Mouse (Mus musculus) layer of hippocampus, adult 8-10 months (tissue): ENCODE measurements around the gene Fgf11. TPM values are rescaled to one million over a fixed set of nuclear protein-coding genes. Genes with fewer than 3 reads are reported as not detected.
A peak's percentile ranks its signal among the peaks of the same experiment; 100 is the strongest.

Experiments
- DNase-seq, 2 experiments: peaks; one replicate each; pipeline ENCODE4 v3.0.0; 2022; ENCODE audit warnings: low spot score in 2 of 2
- total RNA-seq, 4 experiments: library from RNA; stranded (reverse); gene quantifications; 2 replicates each; pipeline ENCODE4 v1.2.4; 2022

The Fgf11 gene
- total RNA-seq, 4 experiments from 2014 or later = 26.1 to 36.5 (median 30.6) TPM

DNA sequence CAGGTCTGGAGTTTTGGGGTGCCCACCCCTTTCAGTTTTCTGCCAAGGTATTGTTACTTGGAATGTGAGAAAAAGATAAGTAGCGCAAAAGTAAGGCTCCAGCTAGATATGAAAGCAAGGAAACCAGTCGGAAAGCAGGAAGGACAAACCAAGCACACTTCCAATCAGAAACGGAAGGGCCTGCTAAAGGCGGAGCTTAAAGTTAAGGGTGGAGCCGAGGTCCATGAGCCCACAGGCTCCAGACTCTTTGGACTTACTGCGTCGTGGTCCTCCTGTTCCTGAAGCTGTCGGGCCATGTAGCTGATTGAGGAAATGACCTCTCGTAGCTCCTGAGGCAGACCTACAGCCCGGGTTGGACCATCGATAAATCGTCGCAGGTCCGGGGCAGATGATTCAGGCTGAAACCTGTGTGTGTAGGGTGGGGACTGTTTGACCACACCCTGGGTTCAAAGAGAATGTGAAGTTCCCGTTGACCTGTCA lies 16.8 kb downstream of the Fgf11 start:
- no peak for DNase-seq

DNA sequence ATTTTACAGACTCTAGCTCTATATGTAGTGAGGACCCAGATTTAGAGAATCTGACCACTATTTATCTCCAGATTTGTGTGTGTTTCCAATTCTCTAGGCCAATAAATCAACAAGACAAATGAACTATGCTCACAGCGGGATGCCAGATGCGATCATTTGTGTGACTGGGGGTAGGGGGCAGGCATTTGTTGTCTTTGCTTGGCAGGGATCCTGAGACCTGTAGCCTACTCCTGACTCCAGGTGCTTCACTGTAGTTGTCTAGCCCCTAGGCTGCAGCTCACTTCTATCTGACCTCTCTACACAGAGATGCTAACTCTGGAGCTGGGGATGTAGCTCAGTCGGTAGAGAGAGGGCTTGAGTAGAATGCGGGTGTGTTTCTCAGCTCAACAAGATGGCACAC lies 19.8 kb downstream of the Fgf11 start:
- DNase-seq = no peak

DNA sequence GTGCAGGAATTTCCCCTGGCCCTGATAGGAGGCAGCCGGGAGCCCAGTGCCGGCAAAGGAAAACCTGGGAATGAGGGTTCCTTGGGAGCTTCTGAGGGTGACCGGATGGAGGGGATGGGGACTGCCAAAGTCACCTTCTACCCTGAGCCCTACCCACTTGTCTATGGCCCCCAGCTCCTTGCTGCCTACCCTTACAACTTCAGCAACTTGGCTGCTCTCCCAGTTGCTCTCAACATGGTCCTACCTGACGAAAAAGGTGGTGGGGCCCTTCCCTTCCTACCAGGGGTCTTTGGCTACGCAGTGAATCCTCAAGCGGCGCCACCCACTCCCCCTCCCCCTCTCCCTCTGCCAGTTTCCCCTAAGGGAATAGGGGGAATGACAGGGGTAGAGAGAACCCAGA lies 22.7 kb downstream of the Fgf11 start:
- DNase-seq = no peak

DNA sequence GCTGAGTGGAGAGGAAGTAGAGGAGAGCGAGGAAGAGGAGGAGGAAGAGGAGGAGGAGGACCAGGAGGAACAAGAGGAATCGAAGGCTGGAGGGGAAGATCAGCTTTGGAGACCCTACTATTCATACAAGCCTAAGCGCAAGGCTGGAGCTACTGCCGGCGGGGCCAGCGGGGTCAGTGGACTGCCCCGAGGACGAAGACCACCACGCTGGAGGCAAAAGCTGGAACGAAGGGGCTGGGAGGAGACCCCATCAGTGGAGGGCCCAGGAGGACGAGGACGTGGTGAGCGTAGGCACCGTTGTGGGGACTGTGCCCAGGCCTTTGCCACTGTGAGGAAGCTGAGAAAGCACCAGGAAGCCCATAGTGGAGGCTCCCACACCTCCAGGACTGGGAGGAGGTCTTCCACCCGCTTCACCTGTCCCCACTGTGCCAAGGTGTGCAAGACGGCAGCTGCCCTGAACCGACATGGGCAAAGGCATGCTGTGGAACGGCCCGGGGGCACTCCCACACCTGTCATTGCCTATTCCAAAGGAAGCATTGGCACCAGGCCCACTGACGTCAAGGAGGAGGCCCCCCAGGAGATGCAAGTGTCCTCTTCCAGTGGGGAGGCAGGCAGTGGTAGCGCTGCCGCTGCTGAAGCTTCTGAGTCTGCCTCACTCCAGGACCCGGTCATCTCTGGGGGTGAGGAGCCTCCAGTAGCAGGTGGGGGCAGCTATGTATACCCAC lies 23.2 kb downstream of the Fgf11 start:
- DNase-seq = no peak

DNA sequence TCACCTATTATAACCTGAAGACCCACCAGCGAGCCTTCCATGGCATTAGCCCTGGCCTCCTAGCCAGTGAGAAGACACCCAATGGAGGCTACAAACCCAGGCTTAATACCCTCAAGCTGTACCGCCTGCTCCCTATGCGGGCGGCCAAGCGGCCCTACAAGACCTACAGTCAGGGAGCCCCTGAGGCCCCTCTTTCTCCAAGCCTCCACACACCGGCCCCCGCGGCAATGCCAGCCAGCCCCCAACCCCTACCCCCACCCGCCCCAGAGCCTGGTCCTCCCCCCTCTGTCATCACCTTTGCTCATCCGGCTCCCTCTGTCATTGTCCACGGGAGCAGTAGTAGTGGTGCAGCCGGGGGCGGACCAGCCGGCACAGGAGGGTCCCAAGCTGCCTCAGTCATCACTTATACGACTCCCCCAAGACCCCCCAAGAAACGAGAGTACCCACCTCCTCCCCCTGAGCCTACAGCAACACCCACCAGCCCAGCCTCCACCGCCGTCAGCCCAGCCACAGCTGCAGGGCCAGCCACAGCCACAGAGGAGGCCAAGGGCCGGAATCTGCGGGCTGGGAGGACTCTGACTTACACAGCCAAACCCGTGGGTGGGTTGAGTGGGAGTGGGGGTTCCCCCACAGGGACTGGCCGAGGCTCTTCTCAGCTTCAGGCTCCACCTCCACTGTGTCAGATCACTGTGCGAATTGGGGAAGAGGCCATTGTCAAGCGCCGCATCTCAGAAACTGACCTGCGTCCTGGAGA lies 24.0 kb downstream of the Fgf11 start:
- no peak for DNase-seq

DNA sequence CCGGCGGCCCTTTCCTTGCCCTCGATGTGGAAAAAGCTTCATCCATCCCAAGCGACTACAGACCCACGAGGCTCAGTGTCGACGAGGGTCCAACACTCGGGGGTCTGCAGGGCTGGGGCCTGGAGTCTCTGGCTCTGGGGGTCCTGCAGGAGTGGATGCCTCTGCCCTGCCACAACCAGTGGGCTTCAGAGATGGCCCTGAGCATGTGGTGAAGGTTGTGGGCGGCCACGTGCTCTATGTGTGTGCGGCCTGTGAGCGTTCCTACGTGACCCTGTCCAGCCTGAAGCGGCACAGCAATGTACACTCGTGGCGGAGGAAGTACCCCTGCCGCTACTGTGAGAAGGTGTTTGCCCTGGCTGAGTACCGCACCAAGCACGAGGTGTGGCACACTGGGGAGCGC lies 25.2 kb downstream of the Fgf11 start:
- no peak for DNase-seq

DNA sequence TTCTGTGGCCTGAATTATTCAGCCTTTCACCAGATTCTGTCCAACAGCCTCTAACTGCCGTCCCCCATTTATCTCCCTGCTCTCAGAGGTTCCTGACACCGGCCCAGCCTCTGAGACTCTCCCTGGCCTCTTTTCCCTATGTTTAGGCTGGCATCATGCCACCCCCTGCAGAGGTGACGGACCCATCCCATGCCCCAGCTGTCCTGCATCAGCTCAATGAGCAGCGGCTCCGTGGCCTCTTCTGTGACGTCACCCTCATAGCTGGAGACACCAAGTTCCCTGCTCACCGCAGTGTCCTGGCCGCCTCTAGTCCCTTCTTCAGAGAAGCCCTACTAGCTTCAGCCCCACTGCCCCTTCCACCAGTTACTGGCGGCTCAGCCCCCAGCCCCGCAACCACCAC lies 25.9 kb downstream of the Fgf11 start:
- DNase-seq = no peak

DNA sequence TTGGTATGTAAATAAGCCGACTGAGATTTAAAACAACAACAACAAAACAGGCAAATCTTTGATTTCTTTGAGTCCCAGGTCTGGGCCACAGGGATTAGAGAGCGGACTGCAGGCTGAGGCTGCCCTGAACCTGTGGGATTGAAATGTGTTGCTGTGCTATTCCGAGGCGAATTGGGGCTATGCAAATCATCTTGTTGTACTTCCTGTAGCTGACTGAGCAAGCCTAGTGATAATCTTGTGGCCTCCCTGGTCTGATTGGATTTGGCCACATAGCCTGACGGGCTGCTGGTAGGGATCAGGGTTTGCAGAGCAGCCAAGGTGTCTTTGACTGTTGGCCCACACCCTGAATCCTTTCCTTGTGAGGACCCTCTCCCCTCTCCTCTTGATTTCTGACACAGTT lies 26.7 kb downstream of the Fgf11 start:
- no peak for DNase-seq

DNA sequence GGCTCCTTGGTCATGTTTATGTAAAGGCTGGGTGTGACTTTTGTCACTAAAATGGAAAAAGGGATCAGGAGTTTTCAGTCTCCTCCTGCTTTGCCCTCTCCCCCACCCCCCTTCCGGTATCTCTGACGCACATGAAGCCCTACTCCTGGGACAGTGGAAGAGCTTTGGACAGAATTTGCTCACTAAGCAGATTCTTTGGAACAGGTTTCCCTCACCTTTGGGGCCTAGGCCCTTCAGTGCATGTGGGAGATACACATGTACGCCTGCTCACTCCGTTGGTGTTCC lies 34.1 kb downstream of the Fgf11 start:
- no peak for DNase-seq

DNA sequence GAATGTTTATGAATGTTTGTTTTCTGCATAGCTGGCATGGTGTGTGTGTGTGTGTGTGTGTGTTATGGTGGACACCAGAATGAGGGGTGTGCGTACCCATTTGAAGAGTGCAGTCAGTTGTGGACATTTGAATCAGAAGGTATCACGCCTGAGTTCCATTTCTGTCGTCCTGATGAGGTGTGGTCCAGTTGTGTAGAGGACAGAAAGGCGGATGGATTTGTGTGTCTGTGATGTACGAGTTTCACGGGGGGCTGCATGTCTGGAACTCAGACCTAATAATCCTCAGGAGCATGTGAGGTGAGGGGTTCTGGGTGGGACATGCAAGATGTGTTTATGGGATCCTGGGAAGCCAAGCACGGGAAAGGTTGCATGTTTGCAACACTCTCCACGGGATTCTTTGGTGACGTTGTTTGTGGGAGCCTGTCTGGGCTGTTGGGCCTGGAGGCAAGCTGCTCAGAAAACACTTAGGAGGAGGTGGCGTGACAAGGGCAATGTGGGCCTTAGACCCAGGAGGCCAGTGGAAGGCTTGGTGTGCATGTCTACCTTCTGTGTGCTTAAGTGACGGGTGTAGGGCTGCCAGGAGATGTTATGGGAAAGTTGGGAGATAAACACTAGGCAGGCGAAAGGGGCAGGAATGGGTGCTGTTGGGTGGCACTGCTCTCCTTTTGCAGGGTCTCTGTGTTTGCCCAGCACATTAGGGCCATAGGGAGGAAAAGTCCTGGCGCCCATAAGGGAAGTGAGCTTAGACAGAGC lies 34.6 kb downstream of the Fgf11 start:
- no peak for DNase-seq

DNA sequence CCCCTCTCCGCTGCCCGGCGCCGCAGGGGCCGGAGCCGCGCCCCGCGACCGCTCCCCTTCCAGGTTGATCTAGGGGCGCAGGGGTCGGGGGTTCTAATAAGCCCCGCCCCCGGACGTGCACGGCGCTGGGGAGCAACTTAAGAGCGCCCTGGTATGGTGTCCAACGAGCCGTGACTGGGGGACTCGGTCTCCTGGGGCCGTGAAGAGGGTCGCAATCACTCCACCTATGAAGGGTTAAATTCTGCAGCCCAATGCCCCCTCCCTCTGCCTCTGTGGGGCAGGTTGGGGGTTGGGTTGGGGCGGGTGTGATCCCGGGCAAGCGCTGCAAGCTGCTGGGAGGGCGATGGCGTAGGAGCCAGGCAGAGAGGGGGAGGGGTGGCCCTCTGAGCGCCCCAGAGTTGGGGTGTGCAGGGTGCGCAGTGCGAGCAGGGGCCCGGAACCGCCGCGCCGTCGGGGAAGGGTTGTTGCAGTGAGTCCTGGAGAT lies 35.5 kb downstream of the Fgf11 start:
- peak in 1 of 2 experiments; percentile 67 for DNase-seq

DNA sequence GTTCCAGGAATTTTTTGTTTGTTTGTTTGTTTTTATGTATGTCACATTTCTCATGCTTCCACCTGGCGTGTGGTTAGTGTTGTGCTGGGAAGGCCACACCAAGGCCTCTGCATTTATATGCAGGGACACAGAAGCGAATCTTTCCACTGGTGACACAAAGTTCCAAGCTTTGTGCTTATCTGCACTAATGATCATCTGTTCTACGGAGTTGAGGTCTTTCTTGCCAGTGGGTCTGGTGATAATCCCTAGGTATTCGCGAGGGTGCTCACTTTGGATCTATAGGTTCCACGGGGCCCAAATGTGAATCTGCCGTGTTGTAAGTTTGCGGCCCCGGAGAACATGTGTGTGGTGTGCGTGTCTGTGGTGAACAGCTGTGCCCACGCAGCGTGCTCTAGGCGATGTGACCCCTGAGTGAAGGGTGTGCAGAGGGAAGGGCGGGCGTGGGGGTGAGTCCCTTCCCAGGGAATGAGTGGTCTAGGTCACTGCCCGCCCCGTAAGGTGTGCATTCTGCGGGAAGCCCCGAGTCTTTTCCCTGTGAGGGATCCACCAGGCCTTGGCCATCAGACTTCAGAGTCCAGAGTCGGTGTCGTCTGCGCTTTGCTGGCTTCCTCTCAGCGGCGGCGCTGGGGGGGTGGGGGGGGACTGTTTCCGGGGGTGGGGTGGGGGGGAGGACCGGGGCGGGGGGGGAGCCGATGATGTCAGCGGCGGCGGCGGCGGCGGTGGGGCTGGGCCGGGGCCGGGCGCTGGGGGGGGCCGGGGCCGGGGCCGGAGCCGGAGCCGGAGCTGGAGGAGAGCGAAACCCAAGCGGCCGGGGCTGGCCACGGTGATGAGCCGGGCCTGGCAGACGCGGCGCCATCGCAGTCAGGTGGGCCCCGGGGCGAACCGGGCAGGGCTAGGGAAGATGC lies 36.2 kb downstream of the Fgf11 start, which contains the start of gene Zbtb4:
TSS of gene Zbtb4 (plus strand) at position 692 of the 905 bp plus-strand sequence.
- no peak for DNase-seq

DNA sequence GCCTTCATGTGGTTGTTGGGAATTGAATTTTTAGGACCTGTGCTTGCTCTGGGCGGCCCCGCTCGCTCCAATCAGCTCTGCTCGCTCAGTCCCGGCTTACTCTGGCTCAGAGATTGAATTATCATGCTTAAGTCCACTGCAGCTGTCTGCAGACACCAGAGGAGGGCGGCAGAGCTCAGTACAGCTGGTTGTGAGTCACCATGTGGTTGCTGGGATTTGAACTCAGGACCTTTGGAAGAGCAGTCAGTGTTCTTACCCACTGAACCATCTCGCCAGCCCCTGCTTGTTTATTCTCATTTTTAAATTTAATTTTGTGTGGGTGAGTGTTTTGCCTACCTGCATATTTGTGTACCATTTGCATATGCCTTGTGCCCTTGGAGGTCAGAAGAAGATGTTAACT lies 38.1 kb downstream of the Fgf11 start:
- no peak for DNase-seq

DNA sequence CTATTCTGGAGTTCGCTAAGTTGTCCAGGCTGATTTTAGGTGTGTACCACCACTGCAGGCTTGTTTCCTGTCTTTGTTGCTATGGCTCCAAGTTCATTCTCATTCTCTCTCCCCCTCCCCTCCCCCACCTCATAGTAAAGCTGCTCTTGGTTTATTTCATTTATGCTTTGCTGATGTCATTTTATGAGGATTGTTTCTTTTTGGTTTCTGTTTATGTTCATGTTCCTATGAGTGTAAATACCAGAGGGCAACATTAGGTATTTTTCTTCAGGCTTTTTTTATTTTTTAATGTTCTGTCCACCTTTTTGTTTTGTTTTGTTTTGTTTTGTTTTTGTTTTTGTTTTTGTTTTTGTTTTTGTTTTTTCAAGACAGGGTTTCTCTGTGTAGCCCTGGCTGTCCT lies 39.8 kb downstream of the Fgf11 start, which contains the start of gene Slc35g3:
TSS of gene Slc35g3 (minus strand) at position 101 of the 400 bp plus-strand sequence.
- DNase-seq = no peak

DNA sequence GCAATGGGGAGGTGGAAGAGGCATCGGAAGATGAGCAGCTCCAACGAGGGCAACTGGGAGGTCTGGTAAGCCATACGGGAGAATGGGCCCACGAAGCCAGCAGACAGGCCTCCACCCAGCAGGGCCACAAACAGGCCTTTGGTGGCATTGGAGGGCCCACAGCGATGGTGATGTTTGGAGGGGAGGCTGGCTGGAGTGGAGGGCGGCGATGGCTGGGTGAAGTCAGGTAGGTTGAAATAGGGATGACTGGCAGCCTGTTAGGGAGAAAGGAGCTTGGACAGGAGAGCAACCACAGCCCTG lies 40.8 kb downstream of the Fgf11 start:
- no peak for DNase-seq

DNA sequence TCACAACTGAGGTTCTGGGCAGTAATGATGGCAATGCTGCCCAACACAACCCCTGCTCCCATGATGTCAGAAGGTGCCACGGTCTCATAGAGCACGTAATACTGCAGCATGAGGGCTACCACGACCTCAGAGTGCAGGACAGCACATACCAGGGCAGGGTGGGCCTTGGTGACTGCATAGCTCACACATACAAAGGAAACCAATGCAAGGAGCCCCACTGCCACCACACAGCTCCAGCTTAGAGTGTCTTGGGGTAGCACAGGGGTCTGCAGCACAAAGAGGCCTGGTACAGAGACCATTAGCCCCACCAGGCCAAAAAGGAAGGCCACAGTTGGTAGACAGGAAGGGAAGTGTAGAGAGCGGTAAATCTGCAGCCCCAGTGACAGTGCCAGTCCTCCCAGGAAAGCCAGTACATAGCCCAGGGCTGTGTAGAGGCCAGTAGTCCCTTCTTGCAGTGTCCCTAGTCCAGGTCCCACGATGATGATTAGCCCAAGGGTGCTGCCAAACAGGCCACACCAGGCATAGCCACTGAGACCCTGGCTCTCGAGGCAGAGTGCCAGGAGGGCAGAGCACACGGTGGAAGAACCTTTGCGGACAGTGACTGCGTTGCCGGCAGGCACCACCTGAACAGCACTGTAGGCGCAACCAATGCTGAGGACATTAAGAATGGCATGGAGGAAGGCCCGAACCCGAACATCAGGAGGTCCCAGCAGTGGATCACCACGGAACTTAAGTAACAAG lies 41.3 kb downstream of the Fgf11 start:
- DNase-seq = no peak

DNA sequence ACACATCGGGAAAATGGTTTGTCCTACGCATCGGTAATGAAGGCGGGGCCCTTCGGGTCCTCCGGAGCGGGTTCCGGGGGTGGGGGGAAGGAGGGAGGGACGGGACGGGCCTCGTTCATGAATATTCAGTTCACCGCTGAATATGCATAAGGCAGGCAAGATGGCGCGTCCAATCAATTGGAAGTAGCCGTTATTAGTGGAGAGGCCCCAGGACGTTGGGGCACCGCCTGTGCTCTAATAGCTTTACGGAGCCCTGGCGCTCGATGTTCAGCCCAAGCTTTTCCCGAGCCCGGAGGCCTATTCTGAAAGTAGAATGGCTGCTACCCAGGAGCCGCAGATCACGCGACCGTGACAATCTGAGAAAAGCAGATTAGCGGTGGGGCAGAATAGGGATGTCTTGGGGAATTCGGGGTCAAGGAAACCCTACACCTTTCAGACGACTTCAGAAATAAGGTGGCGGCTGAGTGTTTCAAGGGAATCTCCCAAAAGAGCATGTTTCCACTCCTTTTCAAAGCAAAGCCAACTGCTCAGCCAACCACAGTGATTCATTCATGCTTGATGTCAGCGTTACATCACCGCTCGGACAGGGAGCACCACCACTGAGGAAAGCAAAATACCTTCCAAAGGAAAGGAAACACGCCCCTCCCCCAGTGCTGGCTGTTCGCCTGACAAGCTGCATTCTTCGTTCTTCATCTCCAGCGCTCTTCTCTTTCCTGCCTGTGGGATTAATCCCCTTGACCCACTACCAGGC lies 42.5 kb downstream of the Fgf11 start:
- peak; percentile 87 to 89 for DNase-seq

DNA sequence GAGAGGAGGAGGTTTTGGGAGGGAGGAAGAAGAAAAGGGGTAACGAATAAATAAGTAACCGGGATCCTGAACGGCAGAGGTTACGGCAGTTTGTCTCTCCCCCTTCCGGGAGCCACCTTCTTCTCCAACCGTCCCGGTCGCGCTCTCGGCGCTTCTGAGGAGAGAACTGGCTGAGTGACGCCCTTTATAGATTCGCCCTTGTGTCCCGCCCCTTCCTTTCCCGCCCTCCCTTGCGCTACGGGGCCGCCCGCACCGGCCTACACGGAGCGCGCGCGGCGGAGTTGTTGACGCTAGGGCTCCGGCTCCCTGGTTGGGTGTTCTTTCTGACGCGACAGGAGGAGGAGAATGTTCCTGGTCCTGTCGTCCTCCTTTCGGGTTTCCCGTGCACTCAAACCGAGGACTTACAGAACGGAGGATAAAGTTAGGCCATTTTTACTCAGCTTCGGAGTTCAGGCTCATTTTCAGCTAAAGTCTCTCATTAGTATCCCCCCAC lies 43.1 kb downstream of the Fgf11 start, which contains the start of gene Polr2a:
TSS of gene Polr2a (minus strand) at position 160 of the 493 bp plus-strand sequence.
- peak; percentile 96 to 98 for DNase-seq

DNA sequence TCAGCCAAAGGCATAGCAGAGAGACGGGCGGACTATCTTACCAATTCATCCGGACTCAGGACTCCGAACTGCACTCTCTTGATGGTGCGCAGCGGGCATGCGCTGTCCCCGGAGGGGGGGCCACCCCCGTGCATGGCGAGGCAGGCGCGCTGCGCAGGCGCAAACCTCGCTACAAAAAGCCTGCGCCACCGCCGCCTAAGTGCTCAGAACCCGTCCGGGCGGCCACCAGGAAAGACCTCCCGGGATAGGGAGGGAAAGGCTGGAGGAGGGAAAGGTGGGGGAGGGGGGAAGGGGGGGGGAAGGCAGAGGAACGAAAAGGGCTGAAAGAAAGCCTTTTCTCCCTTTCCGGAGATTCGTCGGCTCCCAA lies 43.6 kb downstream of the Fgf11 start:
- DNase-seq = peak; percentile 94 to 96
